Mouse (Mus musculus) kidney, postnatal 4 days (tissue): Measurements from ENCODE around the gene Mpp4.

Experiments used
- DNase-seq, 2 experiments: peaks; one replicate each; pipeline ENCODE4 v3.0.0; 2021; ENCODE audit warnings: mixed read lengths in 2 of 2

The Mpp4 gene

DNA sequence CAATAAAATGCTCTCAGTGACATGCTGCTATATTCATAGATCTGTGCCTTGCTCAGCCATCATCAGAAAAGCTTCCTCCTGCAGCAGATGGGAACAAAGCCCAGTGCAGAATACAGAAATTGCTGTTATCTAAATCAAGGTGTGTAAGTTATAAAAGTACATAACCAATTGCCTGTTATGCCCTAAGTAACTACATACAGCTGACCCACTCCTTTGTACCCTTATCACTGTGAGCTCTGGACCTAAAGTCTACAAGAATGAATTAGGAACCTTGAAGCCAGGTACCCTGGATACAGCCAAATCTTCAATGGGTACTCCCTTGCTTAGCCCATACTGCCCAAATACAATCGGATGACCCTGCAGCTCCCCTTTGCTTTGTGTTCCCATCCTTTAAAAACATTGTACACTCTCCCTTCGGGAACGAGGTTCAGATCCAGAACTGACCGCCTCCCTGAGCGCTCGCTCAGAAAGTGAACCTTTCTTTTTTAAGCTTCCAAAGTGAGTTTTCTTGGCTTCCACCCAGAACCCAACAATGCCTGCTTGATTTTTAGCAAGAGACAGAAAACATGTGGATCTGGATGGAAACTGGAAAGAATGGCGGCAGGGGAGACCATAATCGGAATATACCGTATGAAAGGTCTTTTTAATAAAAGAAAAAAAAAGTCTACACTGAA lies 3.2 kb upstream of the Mpp4 start:
- DNase-seq: no peak

DNA sequence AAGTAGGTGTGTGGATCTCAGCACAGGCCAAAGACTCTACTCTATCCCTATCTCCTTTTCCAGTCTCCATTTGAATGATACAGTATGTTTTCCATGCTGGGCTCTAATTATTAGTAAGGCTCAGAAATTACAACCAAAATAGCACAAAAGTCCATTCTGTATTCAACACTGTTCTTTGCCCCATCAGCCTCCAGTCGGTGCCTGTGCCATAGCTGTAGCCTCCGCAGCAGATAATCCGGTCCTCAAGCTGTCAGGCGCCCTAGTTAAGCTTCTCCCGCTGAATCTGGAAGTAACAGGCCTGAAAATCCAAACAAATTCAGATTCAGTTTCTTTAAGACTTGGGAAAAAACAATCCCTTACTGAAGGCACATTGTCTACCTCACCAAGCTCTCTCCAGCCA lies 729 bp upstream of the Mpp4 start:
- DNase-seq: no peak

DNA sequence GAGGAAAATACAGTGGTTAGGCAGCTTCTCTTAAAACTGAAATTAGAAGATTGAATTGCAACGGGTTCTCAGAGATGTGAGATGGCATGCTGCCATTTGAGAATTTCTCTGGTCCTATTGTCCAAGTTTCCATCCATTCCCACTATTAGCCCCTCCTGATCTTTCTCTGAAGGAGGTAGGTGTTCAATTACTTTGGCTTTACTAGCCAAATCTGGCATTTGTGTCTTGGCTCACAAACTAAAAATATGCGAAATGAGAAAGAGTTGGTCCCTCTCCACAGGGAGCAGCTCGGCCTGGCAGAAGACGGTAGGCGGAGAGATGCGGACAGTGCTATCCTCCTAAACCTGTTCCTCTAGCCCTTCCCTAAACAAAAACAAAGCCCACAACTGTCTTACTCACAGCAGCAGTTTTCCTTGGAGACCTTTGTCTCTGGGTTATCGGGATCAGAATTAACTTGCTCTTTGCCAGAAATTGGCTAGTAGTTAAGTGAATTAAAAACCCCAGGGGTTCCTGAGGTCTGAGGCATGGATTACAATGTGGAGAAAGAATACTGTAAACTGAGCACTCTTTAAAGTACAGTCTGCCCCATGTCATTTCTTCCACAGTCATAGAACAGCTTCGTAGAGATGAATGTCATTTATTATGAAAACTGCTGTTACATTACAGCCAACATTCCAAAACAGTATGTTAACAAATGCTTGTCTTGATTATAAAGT lies 722 bp downstream of the Mpp4 start:
- no peak for DNase-seq

DNA sequence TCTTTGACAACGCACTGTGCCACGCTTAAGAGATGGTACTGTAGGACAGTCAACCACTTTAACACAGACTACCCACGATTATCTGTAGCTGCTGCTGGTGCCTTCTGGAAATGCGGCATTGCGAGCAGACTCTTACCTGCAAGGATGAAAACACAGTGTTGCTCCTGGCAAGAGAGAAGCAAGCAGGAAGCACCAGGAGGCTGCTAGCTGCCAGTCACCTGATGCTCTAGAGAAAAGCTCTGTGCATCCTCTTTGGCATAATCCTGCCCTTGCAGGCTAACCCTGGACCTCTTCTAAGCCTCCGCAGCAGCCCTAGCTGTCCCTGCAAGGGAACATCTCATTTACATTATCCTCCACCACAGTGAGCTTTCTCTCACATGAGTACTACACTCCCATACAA lies 1.8 kb downstream of the Mpp4 start:
- DNase-seq: no peak

DNA sequence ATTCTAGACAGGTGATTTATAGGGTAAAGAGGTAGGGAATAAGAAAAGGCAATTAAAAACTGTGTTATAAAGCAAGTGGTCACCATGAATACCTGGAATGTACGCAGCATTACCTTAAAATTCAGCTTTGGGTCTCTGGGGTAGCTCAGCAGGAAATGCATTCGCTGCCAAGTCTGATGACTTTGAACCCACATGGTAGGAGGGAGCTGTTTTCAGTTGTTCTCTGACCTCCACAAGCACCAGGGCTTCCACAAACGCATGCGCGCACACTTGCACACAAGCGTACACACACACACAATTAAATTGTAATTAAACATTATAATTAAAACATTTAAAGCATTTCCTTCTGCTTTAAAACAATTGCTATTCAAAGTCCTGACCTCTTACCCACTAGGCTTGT lies 2.3 kb downstream of the Mpp4 start:
- DNase-seq: no peak

DNA sequence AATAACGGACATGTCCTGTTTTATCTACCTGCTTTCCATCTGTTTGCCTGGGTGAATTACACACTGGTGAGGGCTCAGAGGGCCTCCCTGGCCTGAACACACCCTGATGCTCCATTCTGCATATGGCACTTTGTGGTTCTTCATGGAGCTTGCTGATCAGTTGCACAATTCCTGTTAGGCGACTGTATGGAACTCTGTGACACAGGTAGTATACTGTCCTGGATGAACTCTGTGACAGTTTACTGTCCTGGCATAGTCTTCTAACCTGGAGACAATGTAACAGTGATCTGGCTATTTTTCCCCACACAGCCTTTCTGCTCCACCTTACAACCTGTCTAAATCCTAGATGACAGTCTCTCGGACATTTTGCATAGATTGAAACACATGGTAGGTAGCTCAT lies 4.1 kb downstream of the Mpp4 start:
- no peak for DNase-seq

DNA sequence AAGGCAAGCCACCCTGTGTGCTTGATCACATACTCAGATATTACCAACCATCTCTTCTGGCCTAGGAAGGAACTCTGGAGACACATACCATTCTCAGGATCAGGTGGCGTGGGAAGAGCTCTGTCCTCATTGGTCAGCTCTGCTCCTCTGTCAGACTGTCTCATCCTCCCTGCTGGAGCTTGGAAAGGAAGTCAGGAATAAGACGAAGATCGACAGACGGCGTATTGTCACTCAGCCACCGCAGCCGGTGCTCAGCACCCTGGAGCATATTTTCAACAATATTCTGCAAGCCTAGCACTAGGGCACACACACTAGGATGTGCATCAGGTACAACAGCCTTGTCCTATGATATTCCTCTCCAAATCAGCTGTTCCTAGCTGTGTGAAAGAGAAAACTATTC lies 4.7 kb downstream of the Mpp4 start:
- DNase-seq: no peak

DNA sequence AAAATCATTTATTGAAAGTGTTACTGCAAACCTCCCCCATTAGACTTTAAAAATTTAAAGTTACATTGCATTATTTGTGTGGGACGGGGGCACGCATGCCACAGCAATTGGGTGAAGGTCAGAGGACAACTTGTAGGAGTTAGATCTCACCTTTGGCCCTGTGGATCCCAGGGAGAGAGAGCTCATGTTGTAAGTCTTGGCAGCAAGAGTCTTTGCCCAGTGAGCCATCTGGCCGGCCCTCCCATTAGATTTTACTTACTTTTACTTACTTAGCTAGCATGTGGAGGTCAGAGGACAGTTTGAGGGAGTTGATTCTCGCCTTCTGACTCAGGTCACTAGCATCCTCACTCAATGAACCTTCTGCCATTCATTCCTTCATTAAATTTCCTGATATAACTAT lies 5.3 kb downstream of the Mpp4 start:
- DNase-seq: no peak

DNA sequence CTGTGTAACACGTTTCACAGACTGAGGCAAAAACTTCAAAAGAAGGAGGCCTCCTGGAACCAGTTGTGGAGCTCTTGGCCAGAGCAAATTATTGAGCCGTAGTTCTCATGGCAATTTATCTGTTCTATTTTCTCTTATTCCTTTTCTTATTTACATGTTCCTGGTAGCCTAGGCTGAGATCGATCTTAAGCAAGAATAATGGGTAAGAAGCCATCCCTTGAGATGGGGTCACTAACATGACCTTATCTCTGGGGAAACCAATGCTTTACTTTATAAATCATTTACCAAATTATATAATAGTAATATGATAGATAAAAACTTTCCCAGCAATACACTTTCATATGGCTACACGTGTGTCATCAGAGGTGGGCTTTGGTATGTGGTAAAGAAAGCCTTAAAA lies 10.8 kb downstream of the Mpp4 start:
- no peak for DNase-seq

DNA sequence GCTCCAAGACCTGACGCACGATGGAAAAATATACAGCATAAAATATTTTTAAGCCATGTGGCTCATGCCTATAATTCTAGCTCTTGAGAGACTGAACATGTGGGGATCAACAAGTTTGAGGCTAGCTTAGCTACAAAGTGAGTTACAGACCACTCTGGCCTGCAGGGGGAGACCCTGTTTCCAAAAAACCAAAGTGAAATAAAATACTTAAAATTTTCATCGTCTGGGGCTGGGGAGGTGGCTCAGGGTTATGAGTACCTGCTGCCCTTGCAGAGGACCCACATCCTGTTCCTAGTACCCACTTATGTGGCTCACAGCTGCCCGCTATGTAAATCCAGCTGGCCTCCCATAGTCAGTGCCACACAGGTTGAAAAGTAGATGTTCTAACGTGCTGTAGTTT lies 12.6 kb downstream of the Mpp4 start:
- DNase-seq: no peak

DNA sequence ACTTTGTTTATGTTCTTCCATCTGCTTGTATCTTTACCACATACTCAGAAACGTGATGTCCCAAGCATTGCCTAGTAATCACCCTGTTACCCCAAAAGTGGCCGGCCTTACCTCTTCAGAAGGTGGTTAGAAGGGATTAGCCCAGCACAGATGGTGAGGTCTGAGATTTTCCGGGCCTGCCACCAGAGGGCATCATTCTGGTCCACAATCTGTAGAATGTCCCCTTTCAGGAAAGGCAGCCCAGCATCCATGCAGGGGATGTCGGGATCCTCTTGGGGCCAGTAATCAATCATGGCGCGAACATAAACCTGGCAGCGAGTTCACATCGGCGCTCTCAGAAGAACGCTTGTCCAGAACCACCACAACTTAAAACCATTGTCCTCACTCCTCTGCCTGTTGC lies 18.6 kb downstream of the Mpp4 start:
- peak; percentile 54 to 61 for DNase-seq

DNA sequence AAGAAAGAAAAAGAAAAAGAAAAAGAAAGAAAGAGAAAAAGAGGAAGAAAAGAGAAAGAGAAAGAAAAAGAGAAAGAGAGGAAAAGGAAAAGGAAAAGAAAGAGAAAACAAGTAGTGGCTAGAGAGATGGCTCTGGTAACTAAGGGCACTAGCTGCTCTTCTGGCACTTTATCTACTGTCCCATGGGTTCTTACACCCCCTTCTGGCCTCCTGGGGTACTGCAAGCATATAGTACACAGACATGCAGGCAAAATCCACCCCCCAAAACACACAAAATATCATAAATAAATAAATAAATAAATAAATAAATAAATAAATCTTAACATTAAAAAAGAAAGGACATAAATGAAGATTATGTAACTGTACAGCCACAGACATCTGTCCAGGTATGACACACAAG lies 20.4 kb downstream of the Mpp4 start:
- peak; percentile 81 to 83 for DNase-seq

DNA sequence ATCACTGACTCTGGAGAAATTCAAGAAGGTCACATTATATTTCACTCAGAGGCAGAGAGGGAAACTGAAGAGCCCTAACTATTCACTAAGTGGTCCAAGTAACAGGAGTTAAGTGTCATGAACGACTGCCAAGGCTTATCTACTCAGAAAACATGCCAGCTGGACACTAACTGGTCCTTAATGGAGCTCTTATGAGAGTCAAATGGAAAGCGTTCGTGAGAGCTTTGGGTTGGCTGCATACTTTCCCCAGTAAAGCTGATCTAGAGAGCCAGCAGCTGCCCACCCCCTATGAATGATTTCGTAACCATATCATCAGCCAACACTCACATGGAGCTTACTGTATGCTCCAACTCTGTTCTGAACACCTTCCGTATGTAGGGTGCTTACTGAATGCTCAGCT lies 28.8 kb downstream of the Mpp4 start:
- no peak for DNase-seq

DNA sequence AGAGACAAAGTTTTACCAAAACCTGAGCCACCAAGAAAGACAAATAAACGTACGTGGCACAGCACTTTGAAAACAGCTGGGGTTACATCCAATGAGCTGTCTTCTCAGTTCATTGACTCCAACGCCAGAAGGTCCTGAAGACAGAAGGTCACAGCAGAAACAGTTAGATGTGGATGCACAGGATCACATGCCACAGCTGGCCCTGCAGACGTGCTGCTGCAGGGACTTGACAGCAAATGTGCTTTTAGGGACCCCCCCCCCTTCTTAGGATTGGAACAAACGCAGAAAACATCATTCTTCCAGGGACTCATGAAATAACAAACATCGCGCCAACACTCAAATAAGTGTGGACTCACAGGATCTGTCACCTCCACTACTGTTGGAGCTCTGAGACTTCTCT lies 34.3 kb downstream of the Mpp4 start:
- DNase-seq: no peak

DNA sequence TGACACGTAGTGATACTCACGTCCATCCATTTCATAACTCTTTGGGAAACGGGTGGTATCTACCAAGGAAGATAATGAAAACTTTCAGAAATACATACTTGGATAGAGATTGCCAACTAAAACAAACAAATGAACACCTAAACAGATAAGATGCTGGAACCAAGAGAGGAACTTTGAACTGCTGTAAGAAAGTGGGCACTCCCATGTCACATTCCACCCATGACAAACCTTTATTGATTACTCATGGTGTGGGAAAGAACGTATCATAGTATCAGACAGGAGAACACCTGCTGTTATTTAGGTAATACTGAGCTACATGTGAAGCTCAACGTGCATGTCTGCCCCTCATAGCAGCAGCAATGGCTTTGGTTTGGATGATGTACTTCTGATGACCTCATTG lies 37.6 kb downstream of the Mpp4 start:
- no peak for DNase-seq

DNA sequence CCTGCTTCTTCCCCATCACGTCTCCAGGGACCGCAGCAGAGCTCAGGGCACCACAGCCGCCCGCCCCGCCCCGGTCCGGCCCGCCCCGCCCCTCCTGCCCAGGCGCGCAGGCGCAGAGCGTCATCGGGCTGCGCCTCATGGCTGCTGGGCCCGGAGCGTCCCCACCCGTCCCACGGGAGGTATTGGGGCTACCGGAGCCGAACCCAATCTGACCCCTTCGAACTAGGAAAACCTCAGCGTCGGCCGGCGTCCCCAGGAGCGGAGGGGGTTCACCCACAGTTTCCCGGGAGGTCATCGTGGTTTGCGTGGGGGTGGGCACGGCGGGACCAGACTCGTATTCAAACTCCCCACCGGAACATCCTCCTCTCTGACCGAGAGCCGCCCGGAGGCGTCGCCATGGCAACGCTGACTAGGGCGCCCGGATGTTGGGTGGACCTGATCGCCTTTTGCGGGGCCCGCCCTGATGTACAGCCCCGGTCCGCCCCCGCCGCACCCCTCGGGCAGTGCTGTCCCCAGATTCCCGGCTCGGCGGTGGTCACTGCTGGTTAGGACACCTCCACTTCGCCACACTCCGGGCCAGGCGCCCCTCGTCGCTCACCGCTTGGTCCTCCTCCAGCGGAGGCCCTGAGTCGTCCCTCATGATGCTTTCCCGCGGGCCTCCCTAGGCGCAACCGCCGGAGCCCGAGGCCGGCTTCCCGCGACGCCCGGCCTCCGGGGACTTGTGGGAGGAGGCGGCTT lies 43.3 kb downstream of the Mpp4 start, which contains the start of gene Tmem237:
Gene Tmem237, minus strand, starts transcription at position 689 of the 738 bp plus-strand sequence.
- DNase-seq: peak; percentile 96 to 97

DNA sequence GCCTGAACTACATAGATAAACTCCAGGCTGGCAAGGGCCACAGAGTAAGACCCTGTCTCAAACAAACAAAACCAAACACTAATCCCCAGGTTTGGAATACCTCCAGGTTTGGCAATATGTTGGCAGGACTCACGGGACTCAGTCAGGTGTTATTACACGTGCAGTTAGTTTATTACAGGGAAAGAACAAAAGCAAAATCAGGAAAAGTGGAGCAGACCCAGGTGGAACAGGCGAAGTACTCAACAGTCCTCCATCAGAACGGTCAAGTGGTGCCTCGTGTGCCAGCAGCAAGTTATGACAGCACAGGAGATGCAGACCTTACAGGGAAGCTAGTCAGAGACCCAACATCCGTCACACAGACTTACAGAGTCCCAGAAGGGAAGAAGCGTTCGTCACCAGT lies 52.7 kb downstream of the Mpp4 start:
- DNase-seq: no peak

DNA sequence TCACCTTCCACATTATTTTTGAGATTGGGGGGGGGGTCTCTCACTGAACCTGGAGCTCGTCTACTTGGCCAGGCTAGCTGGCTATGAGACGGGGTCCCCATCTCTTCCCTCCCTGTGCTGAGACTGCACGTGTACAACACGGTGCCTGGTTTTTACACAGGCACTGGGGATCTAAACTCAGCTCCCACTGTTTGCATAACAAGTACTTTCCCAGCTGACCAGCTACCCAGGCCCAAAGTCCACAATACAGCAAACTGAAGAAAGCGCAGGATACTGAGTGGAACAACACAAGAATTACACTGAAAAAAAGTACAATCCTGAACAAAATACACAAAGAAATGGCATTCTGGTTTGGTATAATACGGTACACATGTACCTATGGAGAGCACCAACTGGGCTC lies 61.1 kb downstream of the Mpp4 start:
- DNase-seq: no peak

DNA sequence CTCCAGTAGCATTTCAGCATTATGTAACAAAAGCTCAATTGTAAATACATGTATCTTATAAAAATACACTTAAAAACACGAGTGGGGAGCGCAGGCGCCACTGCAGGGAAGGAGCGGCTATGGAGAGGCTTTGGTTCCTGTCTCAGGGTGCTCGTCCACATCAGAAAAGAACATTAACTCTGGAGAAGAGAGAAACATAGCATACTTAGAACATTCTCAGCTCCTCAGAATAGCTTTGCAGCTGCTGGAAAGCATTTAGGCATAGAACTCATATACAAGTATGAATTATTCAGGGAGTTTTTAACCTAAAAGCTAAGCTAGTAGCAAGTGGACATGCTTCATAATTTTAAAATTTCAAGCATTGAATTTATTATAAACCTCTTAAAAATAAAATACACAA lies 62.2 kb downstream of the Mpp4 start:
- no peak for DNase-seq

DNA sequence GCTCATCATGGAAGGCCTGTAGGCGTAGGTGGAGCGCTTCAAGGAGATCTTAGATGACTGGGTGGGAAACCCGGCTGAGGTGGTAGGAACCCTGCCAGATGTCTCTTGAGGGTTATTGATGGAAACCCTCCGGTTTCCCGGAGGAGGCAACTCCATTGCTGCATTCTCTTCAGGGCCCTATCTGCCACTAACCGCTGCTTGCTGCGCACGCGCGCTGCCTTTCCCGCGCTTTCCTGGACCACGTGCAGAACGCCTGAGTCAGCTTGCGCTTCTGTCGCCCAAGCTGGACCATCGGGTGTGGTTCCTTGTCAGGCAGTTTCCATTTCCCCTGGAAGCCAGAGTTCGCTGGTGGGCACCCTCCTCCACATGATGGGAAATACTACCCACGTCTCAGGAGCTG lies 68.5 kb downstream of the Mpp4 start, which contains the start of gene C2cd6:
Gene C2cd6, minus strand, starts transcription at position 196 of the 400 bp plus-strand sequence.
- DNase-seq: no peak
